Mouse (Mus musculus) kidney, embryonic 14.5 days (tissue): ENCODE data around the gene Xab2. TPM values are rescaled to one million over a fixed set of nuclear protein-coding genes. Genes with fewer than 3 reads are reported as not detected.

Source experiments
- ATAC-seq: fragments of 200-750 bp; cut with Nextera tagmentation; 2 replicates; pipeline ENCODE4 v1.8.0; 2017; ENCODE audit warnings: moderate number of reproducible peaks, mild to moderate bottlenecking, moderate TSS enrichment, moderate library complexity; ENCODE audit not compliant: low FRiP score, low TSS enrichment
- H3K27ac ChIP-seq: fragments of 300-500 bp; sonication (generic); 2 replicates; pipeline ENCODE4 v1.5.1; 2014; ENCODE audit warnings: low read depth, mild to moderate bottlenecking, low read length, moderate library complexity, mixed read lengths
- H3K27me3 ChIP-seq: fragments of 300-500 bp; sonication (generic); 2 replicates; pipeline ENCODE4 v1.6.1; 2014; ENCODE audit warnings: mild to moderate bottlenecking, low read length; ENCODE audit not compliant: control insufficient read depth, insufficient read depth
- H3K36me3 ChIP-seq: fragments of 300-500 bp; sonication (generic); 2 replicates; pipeline ENCODE4 v1.6.1; 2014; ENCODE audit warnings: low read length, mixed read lengths; ENCODE audit not compliant: control insufficient read depth, insufficient read depth
- H3K4me1 ChIP-seq: fragments of 300-500 bp; sonication (generic); 2 replicates; pipeline ENCODE4 v1.6.1; 2014; ENCODE audit warnings: low read length, mixed read lengths; ENCODE audit not compliant: control insufficient read depth, insufficient read depth
- H3K4me2 ChIP-seq: fragments of 300-500 bp; sonication (generic); replicated peaks from 2 replicates; pipeline ENCODE4 v1.6.1; 2014; ENCODE audit warnings: low read depth, mild to moderate bottlenecking, low read length
- H3K4me3 ChIP-seq: fragments of 300-500 bp; sonication (generic); 2 replicates; pipeline ENCODE4 v1.5.1; 2014; ENCODE audit warnings: mild to moderate bottlenecking, low read length
- H3K9ac ChIP-seq: fragments of 300-500 bp; sonication (generic); 2 replicates; pipeline ENCODE4 v1.6.1; 2014; ENCODE audit warnings: low read depth, mild to moderate bottlenecking, low read length, moderate library complexity
- H3K9me3 ChIP-seq: fragments of 300-500 bp; sonication (generic); 2 replicates; pipeline ENCODE4 v1.6.1; 2016; ENCODE audit warnings: low read length; ENCODE audit not compliant: control insufficient read depth
- WGBS: fragments of 180-500 bp; shearing (Covaris S2); extraction: QIAGEN DNeasy Blood & Tissue Kit; methylation state at CpG from one replicate; pipeline ENCODE4 v1.1.7; 2014; 5-methylcytosine and 5-hydroxymethylcytosine counted together
- polyA plus RNA-seq: library from polyadenylated mRNA; unstranded; fragments of >200 nt; fragmentation: Nextera tagmentation; extraction: Ambion mirVana; gene quantifications from 2 replicates; pipeline ENCODE4 v1.2.1, GENCODE M21; 2014

The Xab2 gene
- polyA plus RNA-seq, 1 experiment from 2014 or later = 67.7 TPM

- Histone ChIP-seq H3K4me1 (no peaks in the 10 kb centered on the region), H3K27ac (no peak overlapping the region), H3K4me3 (no peak overlapping the region), H3K9me3 (no peaks in the 10 kb centered on the region), H3K27me3 (no peaks in the 10 kb centered on the region), H3K36me3 (peaks cover 27% of the 10 kb centered on the region), H3K9ac (no peak overlapping the region), H3K4me2 (no peak overlapping the region)
- ATAC-seq = no peak
- WGBS = 88% methylated on average over 6 of the region's 6 CpGs
These were observed 20.7 kb downstream of the Xab2 start for GRCm38 (mm10) chr8:3600401-3600800.

- H3K4me2 ChIP-seq = no peak overlapping the region
- H3K27me3 ChIP-seq = no peaks in the 10 kb centered on the region
- no peaks in the 10 kb centered on the region for H3K4me1 ChIP-seq
- WGBS = 71% methylated on average over 1 of the region's 1 CpGs
- H3K9me3 ChIP-seq = no peaks in the 10 kb centered on the region
- no peak overlapping the region for H3K4me3 ChIP-seq
- H3K9ac ChIP-seq = no peak overlapping the region
- no peak for ATAC-seq
- H3K27ac ChIP-seq = no peak overlapping the region
- peaks cover 22% of the 10 kb centered on the region for H3K36me3 ChIP-seq
These were observed 21.9 kb downstream of the Xab2 start for GRCm38 (mm10) chr8:3599219-3599618.

- H3K9ac ChIP-seq = no peak overlapping the region
- no peak overlapping the region for H3K4me2 ChIP-seq
- no peaks in the 10 kb centered on the region for H3K9me3 ChIP-seq
- H3K27me3 ChIP-seq = no peaks in the 10 kb centered on the region
- no peak overlapping the region for H3K4me3 ChIP-seq
- ATAC-seq = no peak
- peaks cover 12% of the 10 kb centered on the region for H3K36me3 ChIP-seq
- 65% methylated on average over 3 of the region's 3 CpGs for WGBS
- no peak overlapping the region for H3K27ac ChIP-seq
- 0 out of 2 replicates have a peak, but pooled peaks cover 3% of the 10 kb centered on the region for H3K4me1 ChIP-seq
These were observed 23.1 kb downstream of the Xab2 start for GRCm38 (mm10) chr8:3598054-3598453.

GRCm38 (mm10) chr8:3594466-3594865, 26.6 kb downstream of the Xab2 start:
- 87% methylated on average over 2 of the region's 2 CpGs for WGBS
- no peaks in the 10 kb centered on the region for H3K27me3 ChIP-seq
- no peak for ATAC-seq
- no peak overlapping the region for H3K4me2 ChIP-seq
- H3K9ac ChIP-seq = no peak overlapping the region
- no peaks in the 10 kb centered on the region for H3K9me3 ChIP-seq
- H3K4me3 ChIP-seq = no peak overlapping the region
- H3K4me1 ChIP-seq = 0 out of 2 replicates have a peak, but pooled peaks cover 3% of the 10 kb centered on the region
- no peak overlapping the region for H3K27ac ChIP-seq
- no peaks in the 10 kb centered on the region; the same call in 1 of the 2 replicates for H3K36me3 ChIP-seq

GRCm38 (mm10) chr8:3593470-3593869, 27.6 kb downstream of the Xab2 start:
- WGBS = 74% methylated on average over 3 of the region's 3 CpGs
- no peak for ATAC-seq
- Histone ChIP-seq H3K4me2 (no peak overlapping the region), H3K27me3 (no peaks in the 10 kb centered on the region), H3K4me1 (0 out of 2 replicates have a peak, but pooled peaks cover 3% of the 10 kb centered on the region), H3K4me3 (no peak overlapping the region), H3K9ac (no peak overlapping the region; the same call in 1 of the 2 replicates), H3K27ac (no peak overlapping the region), H3K9me3 (no peaks in the 10 kb centered on the region), H3K36me3 (no peaks in the 10 kb centered on the region; the same call in 1 of the 2 replicates)

- 4% methylated on average over 11 of the region's 11 CpGs for WGBS
- Histone ChIP-seq H3K27me3 (peaks cover 3% of the 10 kb centered on the region; the same call in 1 of the 2 replicates), H3K9me3 (no peaks in the 10 kb centered on the region), H3K4me3 (peak overlapping the region; percentile 79), H3K4me1 (0 out of 2 replicates have a peak, but pooled peaks cover 1% of the 10 kb centered on the region), H3K4me2 (peak overlapping the region; percentile 83), H3K27ac (no peak overlapping the region), H3K36me3 (no peaks in the 10 kb centered on the region), H3K9ac (peak overlapping the region; percentile 72)
- ATAC-seq = peak; percentile 40; the same call in 1 of the 2 replicates
These were observed 32.9 kb downstream of the Xab2 start for GRCm38 (mm10) chr8:3588258-3588633.

GRCm38 (mm10) chr8:3587391-3588257, 33.5 kb downstream of the Xab2 start:
- peak; percentile 83 for ATAC-seq
- WGBS = under 1% methylated on average over 65 of the region's 77 CpGs
- Histone ChIP-seq H3K36me3 (no peaks in the 10 kb centered on the region), H3K27ac (peak overlapping the region; percentile 76), H3K4me3 (peak overlapping the region; percentile 79), H3K27me3 (peaks cover 3% of the 10 kb centered on the region; the same call in 1 of the 2 replicates), H3K4me1 (no peaks in the 10 kb centered on the region), H3K9me3 (no peaks in the 10 kb centered on the region), H3K9ac (peak overlapping the region; percentile 72), H3K4me2 (peak overlapping the region; percentile 83)

- Histone ChIP-seq H3K4me1 (no peaks in the 10 kb centered on the region), H3K9ac (peak within 1 kb of the TSS; percentile 72), H3K4me2 (peak within 1 kb of the TSS; percentile 83), H3K27me3 (peaks cover 3% of the 10 kb centered on the region; the same call in 1 of the 2 replicates), H3K9me3 (no peaks in the 10 kb centered on the region), H3K36me3 (no peaks in the 10 kb centered on the region), H3K27ac (peak within 1 kb of the TSS; percentile 76), H3K4me3 (peak within 1 kb of the TSS; percentile 79)
- ATAC-seq = no peak
- 6% methylated on average over 7 of the region's 7 CpGs for WGBS
These were observed 34.1 kb downstream of the Xab2 start, which contains the start of gene Camsap3 for GRCm38 (mm10) chr8:3586993-3587390. Gene Camsap3 (plus strand): TSS chr8:3587293.

- ATAC-seq = no peak
- 90% methylated on average over 2 of the region's 2 CpGs for WGBS
- Histone ChIP-seq H3K9ac (no peak overlapping the region), H3K27me3 (peaks cover 3% of the 10 kb centered on the region; the same call in 1 of the 2 replicates), H3K4me3 (no peak overlapping the region), H3K4me1 (no peaks in the 10 kb centered on the region), H3K9me3 (no peaks in the 10 kb centered on the region), H3K27ac (no peak overlapping the region), H3K36me3 (no peaks in the 10 kb centered on the region), H3K4me2 (no peak overlapping the region)
These were observed 34.7 kb downstream of the Xab2 start for GRCm38 (mm10) chr8:3586452-3586851.
